Mouse (Mus musculus) adrenal gland, postnatal 10 days (tissue): Measurements from ENCODE around the gene Ifi27. TPM values are rescaled to one million over a fixed set of nuclear protein-coding genes. Genes with fewer than 3 reads are reported as not detected.
"Not testable (repeated sequence)": the region's sequence is repeated elsewhere in the genome, so short reads cannot be mapped to it uniquely, and the experiment has no call there.

ENCODE experiments used
- DNase-seq: peaks from one replicate; pipeline ENCODE4 v3.0.0; 2021; ENCODE audit warnings: mixed read lengths
- long read RNA-seq, 2 experiments: library from polyadenylated mRNA; stranded (forward); transcript quantifications; one replicate each; pipeline ENCODE4 v2.0.0; 2021
- total RNA-seq, 2 experiments: library from RNA; stranded (reverse); gene quantifications; 2 replicates each; pipeline ENCODE4 v1.2.3; 2021

The Ifi27 gene
- total RNA-seq: 1,000 to 10,000 TPM; 1,092 to 1,163 TPM
- long read RNA-seq, experiment 1, transcript Ifi27-205 (7 exons, 977 nt): major isoform, 528 of 932 reads
- long read RNA-seq, experiment 1, transcript Ifi27-201 (6 exons, 889 nt): minor isoform, 164 of 932 reads
- long read RNA-seq, experiment 1, partial matches to known transcripts: 69 of 932 reads
- long read RNA-seq, experiment 1, other reads (novel, unspliced or antisense): 164 of 932 reads
- long read RNA-seq, experiment 2, transcript Ifi27-201 (6 exons, 889 nt): minor isoform, 143 of 690 reads
- long read RNA-seq, experiment 2, transcript Ifi27-205 (7 exons, 977 nt): major isoform, 377 of 690 reads
- long read RNA-seq, experiment 2, partial matches to known transcripts: 28 of 690 reads
- long read RNA-seq, experiment 2, other reads (novel, unspliced or antisense): 137 of 690 reads

- peak; percentile 84 for DNase-seq
These were observed at the start of gene Ifi27 for GRCm38 (mm10) chr12:103433986-103434731. Gene Ifi27, plus strand, starts transcription at chr12:103434211.

GRCm38 (mm10) chr12:103388505-103389347 is 45.3 kb upstream of the Ifi27 start, which contains the start of gene Otub2:
Gene Otub2, plus strand, starts transcription at chr12:103388682.
- DNase-seq: peak; percentile 97

DNA sequence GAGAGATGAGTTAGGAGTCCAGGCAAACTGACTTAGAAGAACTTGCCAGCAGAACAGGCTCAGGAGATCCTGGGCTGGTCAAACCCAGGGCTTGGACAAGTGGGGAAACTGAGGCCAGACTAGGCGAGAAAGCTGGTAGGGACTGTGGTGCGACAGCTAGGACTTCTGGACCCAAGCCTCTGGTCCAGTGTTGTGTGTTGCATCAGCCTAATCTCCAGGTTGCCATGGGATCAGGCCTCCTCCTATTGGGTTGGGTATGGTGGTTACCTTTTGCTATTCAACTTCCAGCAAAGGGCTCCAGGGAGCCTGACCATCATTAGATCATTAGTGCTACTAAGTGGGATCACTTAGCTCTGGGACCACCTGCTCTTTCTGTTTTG is 44.7 kb upstream of the Ifi27 start:
- DNase-seq: no peak

GRCm38 (mm10) chr12:103389982-103390381 is 44.0 kb upstream of the Ifi27 start:
- DNase-seq: no peak

DNA sequence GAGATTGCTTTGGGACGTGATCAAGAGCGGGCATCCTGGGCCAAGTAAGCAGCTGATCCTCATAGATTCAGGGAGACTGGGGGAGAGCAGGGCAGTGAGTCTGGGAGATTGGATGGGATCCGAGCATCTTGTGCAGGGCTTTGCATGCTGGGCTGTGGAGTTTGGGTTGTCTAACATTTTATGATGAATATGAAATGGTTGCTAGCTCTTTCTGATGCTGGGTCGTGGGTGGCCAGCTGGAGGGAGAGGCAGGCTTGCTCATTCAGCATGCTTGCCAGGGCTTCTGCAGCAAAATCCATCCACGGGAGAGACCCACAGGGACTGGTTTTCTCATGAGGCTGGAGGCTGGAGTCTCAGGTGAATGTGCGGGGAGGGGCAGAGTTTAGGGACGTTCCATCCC is 42.9 kb upstream of the Ifi27 start:
- DNase-seq: no peak

- no peak for DNase-seq
These were observed 40.5 kb upstream of the Ifi27 start for GRCm38 (mm10) chr12:103393528-103393927.

- DNase-seq: no peak
These were observed 38.3 kb upstream of the Ifi27 start for GRCm38 (mm10) chr12:103395486-103396275.

- DNase-seq: no peak
These were observed 37.3 kb upstream of the Ifi27 start for GRCm38 (mm10) chr12:103396751-103397150.

GRCm38 (mm10) chr12:103404131-103404530 is 29.9 kb upstream of the Ifi27 start:
- no peak for DNase-seq

GRCm38 (mm10) chr12:103407720-103408119 is 26.3 kb upstream of the Ifi27 start, which contains the start of gene 9330161L09Rik:
Gene 9330161L09Rik, minus strand, starts transcription at chr12:103407820.
- DNase-seq: no peak

DNA sequence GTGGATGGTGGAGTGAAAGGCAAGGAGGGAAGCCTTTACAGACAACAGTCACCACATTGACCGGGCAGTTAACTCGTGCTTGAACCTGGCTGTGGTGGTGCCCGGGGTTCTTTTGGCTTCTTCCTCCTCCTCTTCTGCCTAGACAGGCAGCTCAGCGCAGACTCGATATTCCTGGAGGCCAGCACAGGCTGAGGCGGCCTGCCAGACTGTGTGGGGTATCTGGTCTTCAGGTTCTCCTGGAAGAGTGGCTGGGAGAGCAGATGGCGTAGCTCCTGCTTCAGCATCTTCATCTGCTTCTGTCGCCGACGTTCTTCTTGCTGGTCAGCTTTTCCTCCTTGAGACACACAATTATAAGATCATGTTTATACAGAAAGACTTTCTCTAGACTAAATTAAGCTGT is 25.9 kb upstream of the Ifi27 start:
- DNase-seq: no peak

DNA sequence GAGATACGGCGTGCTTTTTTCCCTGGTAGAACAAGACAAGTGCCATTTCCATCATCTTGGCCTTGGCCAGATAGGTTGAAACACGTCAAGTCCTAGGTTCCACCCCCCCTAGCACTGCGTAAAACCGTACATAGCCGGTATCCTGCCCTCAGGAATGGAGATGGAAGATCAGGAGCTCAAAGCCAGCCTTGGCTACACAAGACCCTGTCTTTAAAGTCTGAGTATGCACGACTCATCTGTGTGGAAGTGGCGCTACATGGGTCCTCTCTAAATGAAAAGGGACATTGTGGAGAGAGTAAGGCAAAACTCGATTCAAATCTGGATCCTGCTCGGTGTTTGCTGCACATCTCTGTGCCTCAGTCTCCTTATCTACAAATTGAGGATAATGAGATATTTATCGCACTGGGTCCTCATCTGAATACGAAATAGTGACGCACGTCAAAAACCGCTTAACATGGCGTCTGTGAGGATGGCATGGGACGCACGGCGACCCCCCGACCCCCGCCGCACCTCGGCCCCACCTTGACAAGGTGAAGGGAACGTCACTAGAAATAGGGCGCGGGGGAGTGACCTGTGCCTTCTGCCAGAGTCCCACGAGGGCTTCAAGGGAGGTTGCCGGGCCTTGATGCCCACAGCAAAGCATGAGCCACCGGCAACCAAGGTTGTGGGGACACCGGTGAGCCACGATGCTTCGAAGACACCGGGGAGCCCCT is 8.8 kb upstream of the Ifi27 start:
- DNase-seq: no peak

DNA sequence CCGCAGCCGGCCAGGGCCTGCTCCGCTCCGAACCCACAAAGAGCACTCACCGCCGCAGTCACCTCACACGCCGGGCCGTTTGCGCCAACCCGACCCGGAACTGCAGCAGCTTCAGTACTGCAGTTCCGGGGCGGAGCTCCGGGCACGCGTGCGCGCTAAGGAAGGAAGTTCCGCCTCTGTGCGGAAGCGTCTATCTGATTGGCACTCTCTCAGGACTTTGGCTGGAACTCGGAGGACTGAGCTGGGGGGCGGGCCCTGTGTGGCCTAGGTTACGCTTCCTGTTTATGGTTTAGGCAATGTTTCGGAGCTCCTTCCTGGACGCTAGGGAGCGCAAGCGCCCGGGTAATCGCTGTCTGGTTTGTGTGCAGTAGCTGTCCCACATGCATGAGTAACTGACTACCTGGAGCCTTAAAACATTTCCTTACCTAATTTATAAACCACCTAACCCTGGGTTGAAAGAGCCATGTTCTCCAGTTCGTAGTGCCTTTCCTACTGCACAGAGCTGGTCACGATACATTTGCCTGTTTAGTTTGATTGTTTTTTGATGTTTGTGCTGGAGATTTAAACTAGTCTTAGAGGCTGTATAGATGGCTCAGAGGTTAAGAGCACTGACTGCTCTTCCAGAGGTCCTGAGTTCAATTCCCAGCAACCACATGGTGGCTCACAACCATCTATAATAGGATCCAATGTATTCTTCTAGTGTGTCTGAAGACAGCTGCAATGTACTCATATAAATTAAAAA is 8.1 kb upstream of the Ifi27 start, which contains the start of gene Ddx24:
Gene Ddx24 (minus strand): TSS at position 102 of the 742 bp plus-strand sequence.
- DNase-seq: peak; percentile 97

GRCm38 (mm10) chr12:103426710-103427109 is 7.3 kb upstream of the Ifi27 start:
- DNase-seq: no peak

DNA sequence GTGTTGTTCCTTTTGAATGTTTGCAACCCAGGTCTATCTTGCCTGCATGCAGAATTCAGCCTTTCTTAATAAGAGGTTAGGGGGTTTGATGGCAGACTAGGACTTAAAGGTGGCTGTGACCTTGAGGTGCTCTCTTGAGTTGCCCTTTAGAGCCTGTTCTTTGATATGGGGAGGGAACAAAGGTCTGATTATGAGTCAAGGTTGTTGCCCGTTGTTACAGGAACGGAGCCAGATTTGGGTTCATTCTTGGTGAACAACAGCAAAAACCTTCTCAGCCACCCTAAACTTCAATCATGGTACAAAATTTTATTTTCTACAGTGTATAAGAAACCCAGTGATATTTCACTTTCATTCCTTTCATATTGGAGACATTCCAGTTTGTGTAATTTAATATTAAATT is 581 bp upstream of the Ifi27 start:
- DNase-seq: peak; percentile 72

- DNase-seq: no peak
These were observed 850 bp downstream of the Ifi27 start for GRCm38 (mm10) chr12:103434861-103435260.

DNA sequence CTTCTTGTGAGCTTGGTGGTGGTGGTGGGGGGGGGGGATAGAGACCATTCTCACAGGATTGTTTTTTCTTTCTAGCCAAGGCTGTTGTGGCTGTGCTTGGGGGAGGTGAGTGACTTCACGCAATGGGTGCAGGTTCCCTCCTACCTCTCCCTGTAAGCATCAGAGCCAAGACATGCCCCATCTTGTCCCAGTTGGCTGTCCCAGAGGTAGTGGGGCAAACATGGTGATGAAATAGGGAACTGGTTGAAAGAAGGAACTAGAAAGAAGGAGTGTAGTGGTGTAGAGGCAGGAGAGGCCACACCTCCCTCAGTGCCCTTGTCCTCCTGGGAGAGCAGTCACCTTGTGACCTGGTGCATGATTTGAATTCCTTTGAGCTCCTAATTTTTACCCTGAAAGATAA is 3.6 kb downstream of the Ifi27 start:
- peak; percentile 62 for DNase-seq

- no peak for DNase-seq
These were observed 9.5 kb downstream of the Ifi27 start, which contains the start of gene Ifi27l2a for GRCm38 (mm10) chr12:103443524-103443923. Gene Ifi27l2a, minus strand, starts transcription at chr12:103443680.

DNA sequence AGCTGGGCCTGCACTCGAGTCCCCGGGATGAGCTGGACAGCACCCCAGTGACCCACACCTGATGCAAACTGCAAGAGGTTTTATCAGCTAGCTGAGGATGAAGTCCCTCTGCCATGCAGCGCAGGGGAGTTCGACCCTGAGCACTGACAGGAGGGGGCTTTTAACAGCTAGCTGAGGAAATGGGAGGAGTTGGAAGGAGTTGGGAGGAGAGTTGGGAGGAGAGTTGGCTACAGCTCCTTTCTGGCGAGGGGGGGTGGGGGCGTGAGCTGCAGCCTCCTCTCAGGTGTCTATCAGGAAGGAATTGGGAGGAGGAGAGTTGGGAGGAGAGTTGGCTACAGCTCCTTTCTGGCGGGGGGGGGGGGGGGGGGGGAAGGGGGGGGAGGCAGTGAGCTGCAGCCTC is 10.2 kb downstream of the Ifi27 start:
- DNase-seq: not testable (repeated sequence)

DNA sequence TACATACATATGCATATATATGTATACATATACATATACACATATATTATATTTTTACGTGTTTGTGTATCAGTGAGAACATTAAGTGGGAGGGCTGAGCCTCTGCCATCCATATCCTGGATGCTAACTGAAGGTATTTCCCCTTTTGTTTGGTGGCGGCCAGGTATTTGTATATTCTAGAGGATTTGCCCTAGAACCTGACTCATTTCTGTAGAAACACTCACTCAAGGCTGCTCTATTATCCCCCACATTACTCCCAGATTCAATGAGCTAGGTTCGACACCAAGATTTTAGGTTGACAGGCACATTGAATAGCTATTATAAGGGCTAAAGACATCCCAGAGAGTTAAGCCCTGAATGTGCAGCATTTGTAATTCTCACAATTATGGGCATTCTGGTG is 11.0 kb downstream of the Ifi27 start:
- DNase-seq: no peak
